Mouse (Mus musculus): ENCODE results near the gene App. TPM values are rescaled to one million over a fixed set of nuclear protein-coding genes. Genes with fewer than 3 reads are reported as not detected.

App gene
- polyA plus RNA-seq, 2 experiments, result 11.9 to 16.9 TPM

DNA sequence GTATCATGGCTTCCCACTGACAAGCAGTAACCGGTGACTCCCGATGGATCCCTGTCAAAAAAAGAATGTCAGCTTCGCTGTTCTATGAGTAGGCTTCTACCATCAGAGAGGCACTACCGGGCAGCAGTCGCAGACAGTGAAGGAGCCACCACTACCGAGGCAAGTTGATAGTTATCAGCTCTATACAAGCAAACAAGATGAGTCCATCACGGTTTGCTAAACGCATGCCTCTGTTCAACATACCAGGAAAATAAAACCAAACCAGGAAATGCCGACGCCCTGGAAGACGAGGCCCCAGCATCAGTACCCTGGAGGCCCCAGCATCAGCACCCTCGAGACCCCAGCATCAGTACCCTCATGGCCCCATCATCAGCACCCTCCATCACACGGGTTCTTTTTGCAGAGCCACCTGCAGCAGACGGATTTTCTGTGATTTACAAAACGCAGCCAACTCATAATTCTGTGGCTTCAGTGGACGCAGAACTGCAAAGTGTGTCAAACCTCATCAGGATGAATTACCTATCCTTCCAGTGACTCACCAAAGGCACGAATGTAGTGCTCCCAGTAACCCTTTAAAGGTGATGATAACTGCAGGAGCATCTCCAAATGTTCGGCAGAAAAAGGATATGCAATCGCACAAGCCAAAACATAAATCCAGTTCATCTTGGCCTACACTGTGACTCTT, 2.6 kb downstream of the App start:
- no peak for DNase-seq (ENCODE audit: low read depth in 3 of 3, low spot score in 3 of 3)
- Histone ChIP-seq H3K4me3 (ENCODE audit: insufficient read depth in 1 of 2, low read depth in 2 of 2, low read length in 2 of 2) (no peak overlapping the region), H3K36me3 (replicated peaks; ENCODE audit: control insufficient read depth, insufficient read depth, low read depth) (no peaks in the 10 kb centered on the region), H3K27ac (no peak overlapping the region), H3K9me3 (ENCODE audit: control insufficient read depth, low read length) (no peaks in the 10 kb centered on the region), H3K4me2 (ENCODE audit: low read depth) (no peak overlapping the region), H3K27me3 (ENCODE audit: control insufficient read depth, insufficient read depth, low read length) (peaks cover 17% of the 10 kb centered on the region), H3K4me1 (replicated peaks; ENCODE audit: control insufficient read depth in 2 of 2, insufficient read depth in 2 of 2, low read length in 1 of 2) (peaks cover 0 to 3% of the 10 kb centered on the region in 2 experiments; a peak in 2 of 4 replicates), H3K9ac (replicated peaks) (no peak overlapping the region)
- ATAC-seq (ENCODE audit: insufficient read depth), result no peak
- WGBS (ENCODE audit: insufficient replicate concordance), result 54% methylated on average over 19 of the region's 19 CpGs
- TF ChIP-seq CTCF (IDR thresholded peaks at IDR 0.05; ENCODE audit: low read depth) (no peak), EP300 (IDR thresholded peaks at IDR 0.05; ENCODE audit: low read depth) (no peak)

DNA sequence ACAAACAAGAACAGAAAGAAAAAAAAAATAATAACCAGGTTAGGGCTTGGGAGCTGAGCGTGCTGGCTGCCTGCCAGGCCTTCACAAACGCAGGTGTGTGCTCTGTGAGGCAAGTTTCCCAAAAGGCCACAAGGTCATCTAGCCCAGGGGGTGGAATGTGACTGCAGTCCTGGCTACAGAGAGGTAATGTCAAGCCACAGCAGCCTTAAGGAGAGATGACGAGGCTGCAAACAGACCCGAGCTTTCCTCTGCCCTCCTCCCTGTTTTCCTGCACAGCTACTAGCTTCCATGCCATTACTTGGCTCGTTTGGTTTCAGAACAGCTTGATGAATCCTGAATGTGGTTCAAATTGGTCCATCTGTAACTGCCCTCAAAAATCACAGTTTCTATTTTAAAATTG, 4.7 kb downstream of the App start:
- no peak for DNase-seq (ENCODE audit: low read depth in 3 of 3, low spot score in 3 of 3)
- WGBS (ENCODE audit: insufficient replicate concordance), result 51% methylated on average over 5 of the region's 5 CpGs
- Histone ChIP-seq H3K4me1 (replicated peaks; ENCODE audit: control insufficient read depth in 2 of 2, insufficient read depth in 2 of 2, low read length in 1 of 2) (peaks cover 0 to 3% of the 10 kb centered on the region in 2 experiments; a peak in 2 of 4 replicates), H3K9ac (replicated peaks) (no peak overlapping the region), H3K36me3 (replicated peaks; ENCODE audit: control insufficient read depth, insufficient read depth, low read depth) (no peaks in the 10 kb centered on the region), H3K4me3 (ENCODE audit: insufficient read depth in 1 of 2, low read depth in 2 of 2, low read length in 2 of 2) (no peak overlapping the region), H3K27ac (no peak overlapping the region), H3K9me3 (ENCODE audit: control insufficient read depth, low read length) (no peaks in the 10 kb centered on the region), H3K27me3 (ENCODE audit: control insufficient read depth, insufficient read depth, low read length) (peaks cover 11% of the 10 kb centered on the region), H3K4me2 (ENCODE audit: low read depth) (no peak overlapping the region)
- no peak for ATAC-seq (ENCODE audit: insufficient read depth)
- no peak for TF ChIP-seq EP300 (IDR thresholded peaks at IDR 0.05; ENCODE audit: low read depth)
- no peak for TF ChIP-seq CTCF (IDR thresholded peaks at IDR 0.05; ENCODE audit: low read depth)

DNA sequence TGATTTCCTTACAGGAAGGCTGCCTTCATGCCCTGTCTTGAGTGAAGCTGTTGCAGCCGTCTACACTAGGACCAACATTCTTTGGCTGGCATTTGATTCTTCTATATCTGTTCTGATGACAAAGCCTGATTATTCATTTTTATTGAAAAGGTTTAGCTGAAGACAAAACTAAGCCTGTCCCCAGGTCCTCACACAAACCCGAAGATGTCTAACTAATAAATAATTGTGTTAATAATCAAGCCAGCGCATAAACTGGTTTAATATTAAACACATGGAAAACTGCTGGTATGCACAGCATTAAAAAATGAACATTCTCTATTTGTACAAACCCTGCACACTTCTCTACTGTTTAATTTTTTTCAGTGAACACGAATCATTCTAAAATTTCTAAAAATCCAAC, 7.4 kb downstream of the App start:
- TF ChIP-seq EP300 (IDR thresholded peaks at IDR 0.05; ENCODE audit: low read depth), result no peak
- no peak for TF ChIP-seq CTCF (IDR thresholded peaks at IDR 0.05; ENCODE audit: low read depth)
- Histone ChIP-seq H3K9ac (replicated peaks) (no peak overlapping the region), H3K9me3 (ENCODE audit: control insufficient read depth, low read length) (no peaks in the 10 kb centered on the region), H3K27ac (no peak overlapping the region), H3K4me1 (replicated peaks; ENCODE audit: control insufficient read depth in 2 of 2, insufficient read depth in 2 of 2, low read length in 1 of 2) (peaks cover 0 to 3% of the 10 kb centered on the region in 2 experiments; a peak in 2 of 4 replicates), H3K4me2 (ENCODE audit: low read depth) (no peak overlapping the region), H3K4me3 (ENCODE audit: insufficient read depth in 1 of 2, low read depth in 2 of 2, low read length in 2 of 2) (no peak overlapping the region), H3K36me3 (replicated peaks; ENCODE audit: control insufficient read depth, insufficient read depth, low read depth) (no peaks in the 10 kb centered on the region), H3K27me3 (ENCODE audit: control insufficient read depth, insufficient read depth, low read length) (no peaks in the 10 kb centered on the region)
- 63% methylated on average over 4 of the region's 4 CpGs for WGBS (ENCODE audit: insufficient replicate concordance)
- ATAC-seq (ENCODE audit: insufficient read depth) (no peak), DNase-seq (ENCODE audit: low read depth in 3 of 3, low spot score in 3 of 3) (no peak)

DNA sequence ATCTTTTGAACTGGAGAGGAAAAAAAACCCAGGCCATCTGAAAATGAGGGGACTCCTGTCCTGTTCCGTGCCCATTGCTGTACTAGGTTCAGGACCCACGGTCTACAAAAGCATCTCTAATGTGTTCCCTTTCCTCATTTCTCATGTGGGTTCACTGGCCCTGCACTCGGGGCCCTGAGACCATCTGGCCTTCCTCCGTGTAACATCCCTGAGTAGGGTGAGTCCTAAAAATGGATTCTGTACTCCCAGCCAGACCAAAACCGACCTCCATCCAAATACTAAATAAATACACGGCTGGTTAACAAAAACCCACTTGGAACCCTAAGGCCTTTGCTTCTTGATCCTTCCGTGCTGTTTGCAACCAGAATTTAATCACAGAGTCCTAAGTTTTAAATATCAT, 7.9 kb downstream of the App start:
- H3K4me2 ChIP-seq (ENCODE audit: low read depth), result no peak overlapping the region
- H3K9me3 ChIP-seq (ENCODE audit: control insufficient read depth, low read length), result no peaks in the 10 kb centered on the region
- TF ChIP-seq EP300 (IDR thresholded peaks at IDR 0.05; ENCODE audit: low read depth) (no peak), CTCF (IDR thresholded peaks at IDR 0.05; ENCODE audit: low read depth) (no peak)
- WGBS (ENCODE audit: insufficient replicate concordance), result 74% methylated on average over 7 of the region's 7 CpGs
- no peak overlapping the region for H3K9ac ChIP-seq (replicated peaks)
- H3K27me3 ChIP-seq (ENCODE audit: control insufficient read depth, insufficient read depth, low read length), result no peaks in the 10 kb centered on the region
- H3K4me1 ChIP-seq (replicated peaks; ENCODE audit: control insufficient read depth in 2 of 2, insufficient read depth in 2 of 2, low read length in 1 of 2), result peaks cover 0 to 3% of the 10 kb centered on the region in 2 experiments; a peak in 2 of 4 replicates
- DNase-seq (ENCODE audit: low read depth in 3 of 3, low spot score in 3 of 3) (no peak), ATAC-seq (ENCODE audit: insufficient read depth) (no peak)
- H3K4me3 ChIP-seq (ENCODE audit: insufficient read depth in 1 of 2, low read depth in 2 of 2, low read length in 2 of 2), result no peak overlapping the region
- H3K36me3 ChIP-seq (replicated peaks; ENCODE audit: control insufficient read depth, insufficient read depth, low read depth), result no peaks in the 10 kb centered on the region
- no peak overlapping the region for H3K27ac ChIP-seq

DNA sequence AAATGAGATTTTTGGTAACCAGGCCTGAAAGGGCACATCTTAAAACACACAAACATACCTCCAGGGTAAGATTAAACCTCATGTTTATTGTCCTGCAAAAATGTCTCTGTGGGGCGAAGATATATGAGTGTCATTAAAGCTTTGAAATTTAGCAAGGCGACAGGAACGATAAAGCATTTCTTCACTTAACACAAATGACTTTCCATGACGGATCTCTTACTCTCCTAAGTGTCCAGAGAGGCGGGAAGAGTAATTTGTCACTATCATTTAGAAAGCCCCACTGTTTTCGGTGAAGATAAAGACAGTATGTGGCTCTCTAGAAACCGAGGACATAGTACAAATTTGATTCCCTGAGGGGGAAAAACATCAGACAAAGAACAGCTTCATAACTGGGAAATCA, 8.4 kb downstream of the App start:
- no peak for DNase-seq (ENCODE audit: low read depth in 3 of 3, low spot score in 3 of 3)
- Histone ChIP-seq H3K4me1 (replicated peaks; ENCODE audit: control insufficient read depth in 2 of 2, insufficient read depth in 2 of 2, low read length in 1 of 2) (peaks cover 0 to 3% of the 10 kb centered on the region in 2 experiments; a peak in 2 of 4 replicates), H3K9me3 (ENCODE audit: control insufficient read depth, low read length) (no peaks in the 10 kb centered on the region), H3K9ac (replicated peaks) (no peak overlapping the region), H3K4me2 (ENCODE audit: low read depth) (no peak overlapping the region), H3K27ac (no peak overlapping the region), H3K36me3 (replicated peaks; ENCODE audit: control insufficient read depth, insufficient read depth, low read depth) (no peaks in the 10 kb centered on the region), H3K4me3 (ENCODE audit: insufficient read depth in 1 of 2, low read depth in 2 of 2, low read length in 2 of 2) (no peak overlapping the region), H3K27me3 (ENCODE audit: control insufficient read depth, insufficient read depth, low read length) (no peaks in the 10 kb centered on the region)
- TF ChIP-seq CTCF (IDR thresholded peaks at IDR 0.05; ENCODE audit: low read depth), result no peak
- TF ChIP-seq EP300 (IDR thresholded peaks at IDR 0.05; ENCODE audit: low read depth), result no peak
- 69% methylated on average over 7 of the region's 7 CpGs for WGBS (ENCODE audit: insufficient replicate concordance)
- no peak for ATAC-seq (ENCODE audit: insufficient read depth)
